Mouse (Mus musculus) kidney, postnatal 14 days (tissue): Measurements from ENCODE around the gene Tagap1.
A peak's percentile ranks its signal among the peaks of the same experiment; 100 is the strongest.
"Not testable (repeated sequence)": the region's sequence is repeated elsewhere in the genome, so short reads cannot be mapped to it uniquely, and the experiment has no call there.

Source experiments
- DNase-seq: peaks from one replicate; pipeline ENCODE4 v3.0.0; 2022; ENCODE audit warnings: mixed read lengths

The Tagap1 gene

GRCm38 (mm10) chr17:6961181-6962000, 435 bp upstream of the Tagap1 start:
- not testable (repeated sequence) for DNase-seq

DNA sequence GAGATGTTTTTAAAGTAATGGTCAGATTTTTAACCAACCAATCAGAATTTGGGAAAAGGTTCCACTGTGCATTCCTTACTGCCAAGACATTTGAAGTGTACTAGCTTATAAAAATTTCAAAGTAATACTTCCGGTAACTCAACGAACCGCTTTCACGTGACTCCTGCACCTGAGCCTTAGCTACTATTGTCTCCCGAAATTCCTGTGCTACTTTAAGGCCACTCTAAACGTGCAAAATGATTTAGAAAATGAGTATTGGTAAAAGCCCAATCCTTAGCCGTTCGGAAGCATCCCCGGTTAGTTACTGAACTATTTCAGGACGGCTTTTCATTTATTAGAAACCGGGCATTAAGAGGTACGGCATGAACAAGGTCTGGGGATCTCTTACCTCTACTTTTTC, 607 bp downstream of the Tagap1 start:
- not testable (repeated sequence) for DNase-seq

DNA sequence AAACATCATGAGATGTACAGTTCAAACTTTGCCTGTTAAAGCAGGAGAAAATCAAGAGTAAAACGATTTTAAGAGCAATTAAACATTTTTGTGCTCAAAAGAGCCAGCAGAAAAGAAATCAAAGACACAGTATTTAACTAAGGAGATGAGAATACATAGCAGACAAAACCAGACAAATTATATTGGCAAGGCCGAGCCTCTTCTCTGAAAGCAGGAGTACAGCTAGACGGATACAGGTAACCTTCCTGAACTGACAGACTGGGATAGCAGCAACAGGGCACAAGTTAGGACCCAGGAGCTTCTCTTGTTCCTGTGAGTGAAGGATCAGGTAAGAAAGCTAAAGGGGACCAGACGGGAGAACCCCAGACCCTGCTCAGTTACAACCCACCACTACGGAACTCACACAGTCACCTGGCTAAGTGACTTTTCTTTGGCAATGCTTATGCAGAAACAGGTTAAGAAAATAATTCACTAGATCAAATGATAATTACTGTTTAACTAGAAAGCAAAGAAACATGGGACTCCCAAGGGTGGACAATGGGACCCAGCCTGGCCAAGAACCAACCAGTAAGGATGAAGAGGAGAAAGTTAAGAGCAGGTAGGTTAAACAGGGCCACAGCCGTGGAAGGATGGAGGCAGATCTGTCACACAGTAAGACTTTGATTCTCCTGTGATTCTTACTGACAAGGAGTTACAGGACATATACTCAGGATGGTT, 1.3 kb downstream of the Tagap1 start:
- not testable (repeated sequence) for DNase-seq

- not testable (repeated sequence) for DNase-seq
These were observed 2.1 kb downstream of the Tagap1 start for GRCm38 (mm10) chr17:6958881-6959280.

DNA sequence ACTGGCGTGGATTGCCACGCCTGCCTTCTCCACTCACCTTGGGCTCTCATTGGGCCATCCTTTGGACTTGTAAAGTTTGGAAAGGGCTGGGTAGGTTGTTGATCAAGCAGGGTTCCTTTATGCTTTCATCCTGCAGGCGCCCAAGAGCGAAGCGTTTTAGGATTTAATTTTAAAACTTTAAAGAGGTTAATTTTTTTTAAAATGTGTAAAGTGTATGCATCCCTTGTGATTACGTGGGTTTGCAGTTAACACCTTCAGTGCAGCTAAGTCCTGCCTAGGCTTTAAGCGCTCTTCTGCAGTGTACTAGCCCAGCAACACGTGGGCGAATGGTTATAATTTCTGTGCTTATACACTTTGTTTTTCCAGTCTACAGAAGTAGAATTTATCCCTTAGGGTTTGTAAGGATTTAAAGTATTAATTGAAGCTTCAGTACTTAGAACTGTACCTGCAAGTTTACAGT, 12.2 kb downstream of the Tagap1 start:
- DNase-seq = not testable (repeated sequence)

GRCm38 (mm10) chr17:6947984-6948768, 12.8 kb downstream of the Tagap1 start, which contains the start of gene Rsph3b:
Gene Rsph3b, minus strand, starts transcription at chr17:6948682.
- DNase-seq = peak; percentile 92

- DNase-seq = not testable (repeated sequence)
These were observed 13.3 kb downstream of the Tagap1 start for GRCm38 (mm10) chr17:6947637-6947983.

DNA sequence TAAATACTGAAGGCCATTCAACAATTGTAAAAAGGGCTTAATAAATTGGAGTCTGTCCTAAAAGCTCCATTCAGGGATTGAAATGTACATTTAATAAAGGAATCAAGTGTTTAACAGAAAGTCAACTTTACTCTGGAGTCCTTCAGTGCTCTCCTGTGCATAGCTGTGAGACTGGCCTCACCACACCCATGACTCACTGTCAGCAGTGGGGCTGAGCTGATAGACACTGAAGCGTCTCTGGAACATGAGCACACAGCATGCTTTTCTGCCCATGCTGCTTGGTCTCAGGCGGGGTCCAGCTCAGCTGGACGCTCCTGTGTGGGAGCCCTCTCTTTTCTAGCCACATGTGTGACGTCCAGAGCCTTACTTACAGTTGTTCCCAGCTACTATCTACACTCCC, 18.4 kb downstream of the Tagap1 start:
- not testable (repeated sequence) for DNase-seq

DNA sequence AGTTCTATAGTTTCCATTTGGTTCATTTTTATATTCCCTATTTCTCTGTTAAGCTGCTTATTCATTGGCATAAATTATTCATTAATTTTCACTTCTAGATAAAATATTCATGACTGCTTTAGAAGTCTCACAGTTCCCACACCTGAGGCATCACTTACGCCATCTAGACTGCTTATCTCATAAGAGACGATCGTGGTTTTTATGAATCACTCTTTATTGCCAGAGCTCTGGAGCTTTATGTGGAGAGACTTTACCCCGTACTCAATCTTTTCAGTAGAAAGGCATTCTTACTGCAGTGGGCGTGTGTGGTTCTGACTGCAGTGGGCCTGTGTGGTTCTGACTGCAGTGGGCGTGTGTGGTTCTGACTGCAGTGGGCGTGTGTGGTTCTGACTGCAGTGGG, 29.3 kb downstream of the Tagap1 start:
- not testable (repeated sequence) for DNase-seq

GRCm38 (mm10) chr17:6920351-6920894, 40.5 kb downstream of the Tagap1 start:
- DNase-seq = not testable (repeated sequence)

- not testable (repeated sequence) for DNase-seq
These were observed 41.6 kb downstream of the Tagap1 start for GRCm38 (mm10) chr17:6919388-6919787.

DNA sequence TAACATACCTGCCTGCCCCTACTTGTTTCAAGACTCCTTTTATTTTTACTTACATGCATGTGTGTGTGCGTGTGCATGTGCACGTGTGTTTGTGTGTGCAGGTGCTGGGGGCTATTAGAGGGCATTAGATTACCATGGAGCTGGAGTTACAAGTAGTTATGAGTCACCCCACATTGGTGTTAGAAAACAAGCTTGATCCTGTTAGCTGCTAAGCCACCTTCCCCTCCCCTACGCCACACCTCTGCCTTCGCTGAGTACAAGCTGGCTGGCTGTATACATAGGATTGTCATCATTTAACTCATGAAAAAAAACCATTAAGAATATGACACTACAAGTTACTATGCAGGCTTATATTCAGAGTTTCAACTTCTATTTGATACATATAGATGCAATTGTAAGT, 45.7 kb downstream of the Tagap1 start:
- not testable (repeated sequence) for DNase-seq

DNA sequence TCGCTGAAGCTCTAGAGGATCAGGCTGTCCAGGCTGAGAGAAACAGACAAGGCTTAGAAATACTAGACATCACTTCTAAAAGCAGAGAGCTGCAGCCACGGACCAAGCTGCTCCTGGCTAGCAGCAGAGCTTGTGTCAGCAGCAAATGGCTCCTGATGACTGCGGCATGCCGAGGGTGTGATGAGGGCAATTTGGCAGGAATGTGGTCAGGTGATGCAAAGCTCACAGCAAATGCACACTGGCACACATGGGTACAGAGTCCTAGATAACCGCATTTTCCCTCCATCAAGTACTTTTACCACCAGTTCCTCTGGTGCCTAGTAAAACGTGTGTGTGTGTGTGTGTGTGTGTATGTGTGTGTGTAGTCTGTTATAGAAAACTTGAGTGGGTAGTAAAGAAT, 46.9 kb downstream of the Tagap1 start:
- not testable (repeated sequence) for DNase-seq
